Mouse (Mus musculus) layer of hippocampus, adult 11-12 months (tissue): ENCODE measurements around the gene Erbb3.
"Not testable (repeated sequence)": the region's sequence is repeated elsewhere in the genome, so short reads cannot be mapped to it uniquely, and the experiment has no call there.

Source experiments
- DNase-seq: peaks from one replicate; pipeline ENCODE4 v3.0.0; 2022; ENCODE audit warnings: low spot score

Gene Erbb3

GRCm38 (mm10) chr10:128556963-128557362 is 32.5 kb downstream of the Erbb3 start:
- no peak for DNase-seq

- DNase-seq: no peak
Observed at GRCm38 (mm10) chr10:128556286-128556685, 33.2 kb downstream of the Erbb3 start.

GRCm38 (mm10) chr10:128555567-128555966 is 33.9 kb downstream of the Erbb3 start:
- not testable (repeated sequence) for DNase-seq

DNA sequence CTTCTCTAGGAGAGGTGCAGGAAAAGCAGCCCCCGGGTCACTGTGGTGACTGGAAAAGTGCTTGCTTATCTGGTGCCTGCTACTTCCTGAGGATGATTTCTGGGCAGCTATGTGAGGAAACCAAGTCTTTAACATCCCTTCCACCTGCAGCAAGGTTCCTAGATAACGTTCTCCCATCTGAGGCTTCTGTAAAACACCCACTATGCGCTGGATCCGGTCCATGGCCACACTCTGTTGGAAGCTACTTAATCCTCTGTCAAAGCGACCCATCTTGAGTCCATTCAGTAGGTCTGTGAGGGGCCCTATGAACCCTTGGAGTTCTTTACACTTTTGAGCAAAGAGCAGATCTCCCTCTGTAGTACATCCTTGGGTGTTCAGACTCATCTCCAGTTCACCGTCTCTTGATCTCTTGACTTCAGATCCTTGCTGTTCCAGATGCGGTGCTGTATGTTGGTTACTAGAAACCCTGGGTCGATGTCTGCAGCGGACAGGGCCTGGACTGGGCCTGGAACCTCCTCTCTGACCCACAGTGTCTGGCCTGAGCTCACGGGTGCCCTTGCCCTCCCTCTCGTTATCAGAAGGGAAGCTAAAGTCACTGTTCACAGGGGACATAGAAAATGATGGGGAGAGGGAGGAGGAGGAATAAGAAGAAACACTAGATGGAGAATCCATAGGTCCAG is 39.2 kb downstream of the Erbb3 start:
- not testable (repeated sequence) for DNase-seq

DNA sequence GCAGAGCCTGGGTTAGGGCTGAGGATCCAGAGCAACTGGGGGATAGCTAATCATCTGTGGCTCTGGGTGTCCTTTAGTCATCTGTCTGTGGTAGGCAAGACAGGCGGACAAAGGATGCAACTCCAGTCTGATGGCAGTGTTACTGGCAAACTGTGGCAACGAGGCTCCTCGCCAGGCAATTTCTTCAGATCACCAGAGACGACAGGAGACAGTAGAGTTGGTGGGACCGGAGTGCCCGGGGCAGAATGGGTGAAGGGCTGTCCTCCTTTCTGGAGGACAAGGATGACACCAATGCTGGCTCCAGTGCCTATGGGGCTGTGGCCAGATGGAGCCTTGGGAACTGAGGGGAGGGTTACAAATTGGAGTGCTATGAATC is 39.8 kb downstream of the Erbb3 start:
- not testable (repeated sequence) for DNase-seq

- peak; percentile 95 for DNase-seq
Observed at GRCm38 (mm10) chr10:128548947-128549681, 40.3 kb downstream of the Erbb3 start, which contains the start of gene Rpl41. TSS of gene Rpl41 (minus strand) at chr10:128549305.

- not testable (repeated sequence) for DNase-seq
Observed at GRCm38 (mm10) chr10:128548051-128548791, 41.2 kb downstream of the Erbb3 start.

DNA sequence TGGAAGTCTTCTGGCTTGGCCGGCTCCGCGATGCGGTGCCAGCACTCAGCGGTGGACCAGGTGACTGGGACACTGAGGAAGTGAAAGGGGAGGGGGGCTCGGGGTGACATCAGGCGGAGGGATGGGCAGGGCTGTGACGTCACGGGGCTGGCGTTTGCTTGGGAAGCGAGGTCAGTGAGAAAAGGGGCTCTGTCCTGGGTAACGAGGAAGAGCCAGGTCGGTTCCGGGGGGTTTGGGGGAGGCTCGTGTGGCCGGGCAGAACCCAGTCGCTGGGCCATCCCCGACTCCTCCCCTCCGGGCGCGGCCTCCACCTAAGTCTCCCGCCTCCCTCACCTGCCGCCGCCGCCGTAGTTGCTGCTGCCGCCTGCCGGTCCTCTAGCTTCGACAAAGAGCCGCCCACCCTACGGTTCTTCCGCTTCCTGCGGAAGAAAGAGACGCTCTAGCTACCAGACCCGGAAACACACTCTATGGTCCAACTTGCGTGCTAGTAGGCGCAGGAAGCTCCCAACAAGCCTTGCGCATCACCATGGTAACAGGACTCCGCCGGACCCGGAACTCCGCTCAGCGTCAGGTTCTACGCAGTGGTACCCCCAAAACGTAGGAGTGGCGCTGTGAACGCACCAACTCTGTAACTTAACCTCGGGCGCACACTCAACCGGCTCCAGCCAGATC is 42.0 kb downstream of the Erbb3 start, which contains the start of gene Zc3h10:
Gene Zc3h10, minus strand, starts transcription at position 414 of the 672 bp plus-strand sequence.
- peak; percentile 95 for DNase-seq

DNA sequence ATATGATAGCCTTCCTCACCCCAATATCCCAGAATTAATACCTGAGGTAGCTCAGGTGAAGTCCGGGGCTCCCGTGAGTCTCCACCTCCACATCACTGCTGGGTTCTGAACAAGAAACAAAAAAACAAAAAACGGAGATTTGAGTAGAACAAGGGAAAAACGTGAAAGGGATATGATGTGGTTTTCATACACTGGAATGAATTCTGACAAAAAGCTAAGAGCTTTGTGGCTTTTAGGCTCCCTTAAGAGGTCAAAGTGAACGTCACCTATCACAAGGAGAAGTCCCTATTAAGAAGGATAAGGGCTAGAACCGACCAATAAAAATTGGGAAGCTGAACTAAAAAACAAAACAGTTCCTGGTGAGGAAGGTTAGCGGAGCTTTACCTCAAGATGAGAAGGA is 42.7 kb downstream of the Erbb3 start:
- no peak for DNase-seq

GRCm38 (mm10) chr10:128546361-128546760 is 43.1 kb downstream of the Erbb3 start:
- no peak for DNase-seq

DNA sequence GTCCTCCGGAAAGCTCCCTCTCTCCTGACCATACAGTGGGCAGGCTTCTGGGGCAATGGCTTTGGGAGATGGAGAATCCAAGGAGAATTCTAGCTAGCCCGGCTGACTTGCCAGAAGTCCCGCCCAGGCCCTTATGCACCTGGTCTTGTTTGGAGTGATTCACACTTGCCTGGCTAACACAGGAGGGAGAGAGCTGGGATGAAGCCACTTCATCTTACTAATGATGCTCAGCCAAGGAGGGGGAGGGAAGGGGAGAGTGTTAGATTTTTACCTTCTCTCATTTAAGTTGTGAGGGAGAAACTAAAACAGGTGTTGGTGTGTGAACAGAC is 43.9 kb downstream of the Erbb3 start:
- no peak for DNase-seq

DNA sequence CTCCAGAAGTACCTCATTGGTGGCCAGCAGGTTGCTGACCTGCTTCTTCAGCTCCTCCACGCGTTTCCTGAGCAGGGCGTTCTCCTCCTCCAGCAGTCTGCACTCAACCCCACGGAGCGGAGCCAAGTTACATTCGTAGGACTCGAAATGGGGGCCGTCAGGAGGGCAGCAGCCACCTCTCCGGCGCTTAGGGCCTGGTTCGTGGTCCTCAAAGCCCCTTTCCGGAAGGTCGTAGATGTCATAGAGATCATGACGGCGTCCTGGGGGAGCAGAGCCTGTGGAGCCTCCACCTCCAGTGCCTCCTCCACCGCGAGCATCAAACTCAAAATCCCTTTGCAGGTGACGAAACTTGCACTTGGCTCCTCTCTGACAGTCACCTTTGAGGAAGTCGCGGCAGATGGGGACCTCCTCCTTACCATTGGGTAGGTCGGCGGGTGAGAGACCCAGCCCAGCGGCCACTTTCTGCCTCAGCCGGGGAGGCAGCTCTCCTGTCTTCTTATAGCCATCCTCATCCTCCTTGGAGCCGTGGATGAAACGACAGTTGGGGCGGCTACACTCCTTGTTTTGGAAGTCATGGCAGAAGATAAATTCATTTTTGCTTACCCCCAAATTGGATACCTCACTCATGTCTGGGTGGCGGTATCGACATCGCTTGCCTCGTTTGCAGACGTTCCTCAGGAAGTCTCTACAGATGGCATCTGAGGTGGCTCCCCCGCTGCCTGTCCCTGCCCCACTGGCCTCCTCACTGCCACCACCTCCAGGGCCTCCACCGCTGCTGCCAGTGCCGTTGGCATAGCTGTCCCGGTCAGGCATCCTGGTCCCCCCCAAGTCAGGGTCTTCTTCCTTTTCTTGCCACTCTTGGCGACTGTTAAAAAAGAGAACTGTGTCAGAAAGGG is 44.5 kb downstream of the Erbb3 start:
- no peak for DNase-seq

GRCm38 (mm10) chr10:128544151-128544657 is 45.2 kb downstream of the Erbb3 start:
- DNase-seq: no peak

DNA sequence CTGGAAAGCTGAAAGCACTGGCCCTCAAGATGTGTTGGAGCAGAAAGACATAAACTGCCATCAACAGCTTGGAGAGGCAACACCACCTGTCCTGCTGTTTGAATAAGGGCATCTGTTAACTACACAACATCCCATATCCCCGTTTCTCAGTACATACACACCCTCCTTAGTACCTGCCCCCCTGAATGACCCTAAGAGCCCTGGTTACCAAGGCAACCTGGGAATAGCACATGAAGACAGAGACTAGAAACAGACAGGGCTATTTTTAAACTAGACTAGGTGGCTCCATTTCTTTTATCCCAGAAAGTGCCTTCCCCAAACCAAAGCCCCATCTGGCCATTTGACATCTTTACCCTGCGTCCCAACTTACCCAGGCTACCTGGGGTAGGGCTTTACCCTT is 46.4 kb downstream of the Erbb3 start:
- DNase-seq: no peak

DNA sequence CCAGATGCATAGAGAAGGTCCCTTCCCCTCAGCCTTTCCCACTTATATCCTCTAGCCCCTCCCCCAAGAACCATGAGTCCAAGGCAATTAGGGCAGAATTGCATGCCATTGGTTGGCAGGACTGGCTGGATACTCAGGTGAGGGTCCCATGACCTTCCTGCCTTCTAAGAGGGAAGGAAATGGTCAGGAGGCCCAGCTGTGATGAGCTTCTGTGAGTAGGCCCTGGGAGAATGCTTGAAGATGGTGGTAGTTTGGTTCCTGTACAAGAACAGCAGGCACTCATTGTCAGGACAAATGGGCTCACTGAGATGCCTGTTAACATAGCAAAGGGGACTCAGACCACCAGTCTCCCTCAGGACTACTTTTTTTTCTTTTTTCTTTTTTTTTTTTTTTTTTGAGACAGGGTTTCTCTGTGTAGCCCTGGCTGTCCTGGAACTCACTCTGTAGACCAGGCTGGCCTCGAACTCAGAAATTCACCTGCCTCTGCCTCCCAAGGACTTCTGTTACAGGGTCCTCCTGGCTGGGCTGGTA is 51.0 kb downstream of the Erbb3 start:
- no peak for DNase-seq

DNA sequence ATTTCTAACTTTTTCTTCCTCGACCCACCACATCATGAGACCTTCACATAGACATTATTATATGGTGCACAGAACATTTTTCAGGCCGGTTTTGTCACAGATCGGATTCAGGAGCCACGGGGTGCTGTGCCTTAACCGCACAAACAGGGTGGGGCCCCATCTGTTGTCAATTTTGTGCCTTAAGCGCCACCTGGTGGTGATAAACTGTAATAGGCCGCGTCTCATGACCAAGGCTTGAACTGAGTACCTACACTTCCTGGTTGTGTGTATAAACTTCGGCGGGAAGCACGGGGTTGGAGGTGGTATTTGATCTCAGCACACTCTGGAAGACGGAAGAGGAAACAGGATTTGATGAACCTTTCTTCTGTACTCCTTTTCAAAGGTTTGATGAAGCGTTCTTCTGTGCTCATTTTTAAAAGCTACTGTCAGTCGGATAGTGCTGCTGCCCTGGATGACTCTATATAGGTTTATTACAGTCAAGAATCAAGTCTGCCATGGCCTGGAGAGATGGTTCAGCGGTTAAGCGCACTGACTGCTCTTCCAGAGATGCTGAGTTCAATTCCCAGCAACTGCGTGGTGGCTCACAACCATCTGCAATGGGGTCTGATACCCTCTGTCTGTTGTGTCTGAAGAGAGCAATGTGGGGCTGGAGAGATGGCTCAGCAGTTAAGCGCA is 53.0 kb downstream of the Erbb3 start:
- peak; percentile 94 for DNase-seq

GRCm38 (mm10) chr10:128535624-128536265 is 53.7 kb downstream of the Erbb3 start:
- DNase-seq: no peak

DNA sequence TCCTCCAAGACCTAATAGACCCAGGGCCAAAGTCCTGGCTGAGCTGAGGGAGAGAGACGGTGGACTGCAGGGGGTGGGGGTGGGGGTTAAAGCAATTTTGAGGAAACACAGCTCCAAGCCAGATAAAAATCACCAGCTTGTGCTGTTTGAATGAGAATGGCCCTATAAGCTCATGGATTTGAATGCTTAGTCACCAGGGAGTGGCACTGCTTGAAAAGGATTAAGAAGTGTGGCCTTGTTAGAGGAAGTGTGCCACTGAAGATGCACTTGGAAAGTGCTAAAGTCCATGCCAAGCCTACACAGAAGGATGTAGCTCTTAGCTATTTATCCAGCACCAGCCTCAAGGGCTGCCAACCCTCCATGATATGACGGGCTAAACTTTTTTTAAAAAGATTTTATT is 54.2 kb downstream of the Erbb3 start:
- DNase-seq: no peak
